Mouse (Mus musculus) ES-E14 (cell line): ENCODE data around the gene Azgp1. TPM values are rescaled to one million over a fixed set of nuclear protein-coding genes. Genes with fewer than 3 reads are reported as not detected.

ENCODE experiments used
- DNase-seq: peaks from one replicate; pipeline ENCODE4 v3.0.0-alpha.2; 2013; ENCODE audit warnings: low read depth, low spot score
- H3K27ac ChIP-seq: 2 replicates; pipeline ENCODE4 v1.5.1; 2012; ENCODE audit warnings: low read depth, mild to moderate bottlenecking, low read length, moderate library complexity, mixed read lengths; ENCODE audit not compliant: poor library complexity, insufficient read depth, severe bottlenecking
- H3K36me3 ChIP-seq: 2 replicates; pipeline ENCODE4 v1.6.1; 2012; ENCODE audit warnings: mild to moderate bottlenecking, low read length, moderate library complexity, mixed read lengths; ENCODE audit not compliant: control insufficient read depth, poor library complexity, insufficient read depth, severe bottlenecking
- H3K4me1 ChIP-seq, 2 experiments: fragments of 150-350 bp in 1 of 2; sonication (generic) in 1 of 2; 2 replicates each; pipeline ENCODE4 v1.6.1; 2012; ENCODE audit warnings: low read length in 2 of 2, mild to moderate bottlenecking in 1 of 2, mixed read lengths in 1 of 2; ENCODE audit not compliant: control insufficient read depth in 2 of 2, insufficient read depth in 2 of 2, poor library complexity in 1 of 2
- H3K4me3 ChIP-seq, 2 experiments: fragments of 150-350 bp in 1 of 2; sonication (generic) in 1 of 2; 2 replicates each; pipeline ENCODE4 v1.5.1; 2012; ENCODE audit warnings: low read length in 2 of 2, low read depth in 1 of 2, mild to moderate bottlenecking in 1 of 2, mixed read lengths in 1 of 2; ENCODE audit not compliant: insufficient read depth in 1 of 2, poor library complexity in 1 of 2, severe bottlenecking in 1 of 2
- H3K9ac ChIP-seq: 2 replicates; pipeline ENCODE4 v1.6.1; 2012; ENCODE audit warnings: low read depth, mild to moderate bottlenecking, low read length, mixed read lengths; ENCODE audit not compliant: poor library complexity, insufficient read depth, severe bottlenecking
- H3K9me3 ChIP-seq: fragments of 150-350 bp; sonication (generic); 2 replicates; pipeline ENCODE4 v1.6.1; 2012; ENCODE audit warnings: low read depth, mild to moderate bottlenecking, low read length; ENCODE audit not compliant: control insufficient read depth, insufficient read depth
- CHD2 ChIP-seq: IDR thresholded peaks from 2 replicates; pipeline ENCODE4 v1.6.1; 2014; ENCODE audit warnings: mild to moderate bottlenecking, low read depth, low read length, inconsistent platforms
- HCFC1 ChIP-seq: IDR thresholded peaks from 2 replicates; pipeline ENCODE4 v1.6.1; 2012; ENCODE audit warnings: low read length, inconsistent platforms, borderline replicate concordance; ENCODE audit not compliant: insufficient read depth
- MAFK ChIP-seq: IDR thresholded peaks from 2 replicates; pipeline ENCODE4 v1.6.1; 2014; ENCODE audit warnings: mild to moderate bottlenecking, low read depth, low read length, inconsistent platforms; ENCODE audit not compliant: insufficient read depth
- ZC3H11A ChIP-seq: IDR thresholded peaks from 2 replicates; pipeline ENCODE4 v1.6.1; 2012; ENCODE audit warnings: low read depth, mild to moderate bottlenecking, inconsistent platforms, low read length, borderline replicate concordance
- ZNF384 ChIP-seq: IDR thresholded peaks from 2 replicates; pipeline ENCODE4 v1.6.1; 2012; ENCODE audit warnings: low read depth, low read length, inconsistent platforms
- in situ Hi-C, 2 experiments: fragments of 600-800 bp; cut with MboI; formaldehyde crosslinking; loops; one replicate each; pipeline ENCODE4 v1.15.1; 2025; ENCODE audit warnings: low sequenced_read_pairs in 2 of 2, inconsistent platforms in 1 of 2; ENCODE audit not compliant: unreplicated experiment in 2 of 2
- total RNA-seq: library from RNA; depleted of rRNA; stranded (reverse); fragments of 300-350 nt; gene quantifications from 2 replicates; pipeline ENCODE4 v1.2.3, GENCODE M21; 2012

Azgp1 gene
- total RNA-seq, 1 experiment, result not detected

DNA sequence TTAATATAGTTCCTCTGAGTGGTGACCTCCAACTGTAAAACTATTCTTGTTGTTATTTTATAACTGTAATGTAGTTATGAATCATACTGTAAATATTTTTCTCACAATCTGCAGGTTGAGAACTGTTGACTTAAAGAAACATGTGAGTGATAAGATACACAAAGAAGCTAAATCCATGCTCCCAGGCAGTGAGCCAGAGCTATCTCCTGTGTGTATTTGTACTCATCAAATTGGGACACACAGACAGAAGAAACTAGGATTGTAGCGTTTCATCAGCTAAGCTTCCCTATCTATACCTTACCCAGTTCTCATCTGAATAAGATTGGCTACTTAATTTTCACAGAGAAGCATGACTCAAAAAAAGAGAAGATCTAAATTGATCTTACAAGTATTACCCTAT is 38.2 kb upstream of the Azgp1 start:
- in situ Hi-C loops, result no loop called here

DNA sequence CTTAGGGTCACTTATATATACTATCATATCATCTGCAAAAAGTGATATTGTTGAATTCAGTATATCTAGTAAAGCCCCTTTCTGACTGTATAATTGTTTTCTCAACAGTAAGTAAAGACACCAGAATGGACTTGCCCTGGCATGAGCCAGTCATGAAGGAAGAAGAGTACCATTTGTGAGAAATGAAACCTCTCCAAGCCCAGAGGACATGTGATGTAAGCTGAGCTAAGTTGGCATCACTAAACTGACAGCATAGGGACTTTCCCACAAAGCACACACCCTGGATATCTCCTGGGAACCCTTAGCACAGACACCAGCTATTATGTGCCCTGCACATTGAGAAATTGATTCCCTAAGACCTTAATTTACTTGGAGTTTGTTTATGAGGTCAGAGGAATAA is 34.0 kb upstream of the Azgp1 start:
- no peaks in the 10 kb centered on the region; a peak in 1 of 4 replicates for H3K4me1 ChIP-seq
- no peak overlapping the region for H3K9ac ChIP-seq
- no peak overlapping the region for H3K4me3 ChIP-seq
- no peak for DNase-seq
- in situ Hi-C loops, result no loop called here
- TF ChIP-seq HCFC1 (no peak), ZNF384 (no peak), CHD2 (no peak), ZC3H11A (no peak), MAFK (no peak)
- no peak overlapping the region for H3K27ac ChIP-seq
- H3K9me3 ChIP-seq, result no peaks in the 10 kb centered on the region
- H3K36me3 ChIP-seq, result no peaks in the 10 kb centered on the region

More for the DNA sequence above, 38.2 kb upstream of the Azgp1 start:
- no peaks in the 10 kb centered on the region for H3K4me1 ChIP-seq
- no peak overlapping the region for H3K4me3 ChIP-seq
- DNase-seq, result no peak
- H3K36me3 ChIP-seq, result no peaks in the 10 kb centered on the region; the same call in 1 of the 2 replicates
- H3K9ac ChIP-seq, result no peak overlapping the region
- TF ChIP-seq MAFK (no peak), ZNF384 (no peak), ZC3H11A (no peak), CHD2 (no peak), HCFC1 (no peak)
- no peak overlapping the region for H3K27ac ChIP-seq
- no peaks in the 10 kb centered on the region for H3K9me3 ChIP-seq

DNA sequence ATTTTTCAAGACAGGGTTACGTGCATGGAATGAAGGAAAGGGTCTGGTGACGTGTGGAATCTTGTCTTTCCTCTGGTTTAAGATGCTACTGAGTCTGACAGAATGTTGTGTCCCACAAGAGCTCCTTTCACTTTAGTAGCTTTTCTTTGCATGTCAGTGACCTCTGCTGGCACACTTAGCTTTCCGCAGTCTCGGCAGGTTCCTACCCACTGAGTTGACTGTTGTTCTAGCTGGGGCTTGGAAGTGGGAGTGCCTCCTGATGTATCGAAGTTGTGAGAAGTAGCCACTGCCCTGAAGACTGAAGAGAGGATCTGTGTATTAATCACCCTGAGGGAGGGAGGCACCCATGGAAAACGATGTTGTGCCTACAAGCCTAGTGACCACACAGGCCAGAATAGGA is 30.1 kb upstream of the Azgp1 start:
- H3K36me3 ChIP-seq, result no peaks in the 10 kb centered on the region
- peak; percentile 44; the same call in 1 of the 2 replicates for TF ChIP-seq ZC3H11A
- TF ChIP-seq MAFK, result no peak
- in situ Hi-C loops, result loop anchor here in 1 of 2 experiments (10.0 kb wide), 1 partner anchor 56 kb away; no protein-coding TSS in a partner anchor
- no peak overlapping the region for H3K4me3 ChIP-seq
- no peaks in the 10 kb centered on the region; a peak in 1 of 4 replicates for H3K4me1 ChIP-seq
- H3K9ac ChIP-seq, result no peak overlapping the region
- no peak for DNase-seq
- H3K9me3 ChIP-seq, result no peaks in the 10 kb centered on the region
- H3K27ac ChIP-seq, result no peak overlapping the region

DNA sequence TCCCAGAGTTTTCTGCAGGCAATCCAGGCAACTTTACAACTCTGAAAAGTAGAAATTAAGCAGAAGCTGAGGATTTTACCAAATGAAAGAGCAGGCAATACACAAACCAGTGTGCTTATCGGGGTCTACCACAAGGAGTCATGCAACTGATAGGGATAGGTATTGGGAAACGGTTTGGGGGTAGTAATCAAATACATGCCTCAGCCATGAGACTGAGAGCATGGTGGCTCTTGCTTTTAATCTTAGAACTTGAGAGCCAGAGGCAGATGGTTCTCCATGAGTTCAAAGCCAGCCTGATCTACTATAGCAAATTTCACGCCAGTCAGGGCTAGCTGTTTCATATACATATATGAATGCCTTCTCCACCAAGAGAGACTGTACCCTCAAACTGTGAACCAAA is 24.9 kb upstream of the Azgp1 start:
- Histone ChIP-seq H3K4me1 (no peaks in the 10 kb centered on the region; a peak in 1 of 4 replicates), H3K4me3 (no peak overlapping the region), H3K9ac (no peak overlapping the region), H3K9me3 (no peaks in the 10 kb centered on the region), H3K27ac (no peak overlapping the region), H3K36me3 (no peaks in the 10 kb centered on the region)
- in situ Hi-C loops, result loop anchor here in 1 of 2 experiments (10.0 kb wide), 1 partner anchor 62 kb away; no protein-coding TSS in a partner anchor
- TF ChIP-seq HCFC1 (no peak), CHD2 (no peak), ZNF384 (no peak), ZC3H11A (no peak), MAFK (no peak)
- DNase-seq, result no peak

DNA sequence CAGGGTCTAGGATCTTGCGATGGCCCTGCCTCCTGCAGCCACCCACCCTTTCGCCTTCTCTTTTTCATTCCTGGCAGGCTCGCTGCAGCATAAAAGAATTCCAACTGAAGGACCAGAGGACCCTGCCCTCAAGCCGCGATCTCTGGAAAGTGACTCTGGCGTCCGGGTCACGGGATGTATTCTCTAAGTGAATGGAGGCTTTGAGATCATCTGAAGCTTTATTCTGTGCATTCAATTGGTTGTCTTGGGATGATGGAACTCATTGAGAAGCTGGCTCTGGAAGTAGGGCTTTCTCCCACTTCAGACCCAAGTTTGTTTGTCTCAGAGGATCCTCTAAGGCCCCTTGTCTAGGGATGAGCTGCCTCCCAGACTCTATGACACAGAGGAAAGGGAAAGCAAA is 18.4 kb upstream of the Azgp1 start, which contains the start of gene Gjc3:
Gene Gjc3 (minus strand): TSS at position 154 of the 400 bp plus-strand sequence.
- Histone ChIP-seq H3K9me3 (no peaks in the 10 kb centered on the region), H3K4me1 (no peaks in the 10 kb centered on the region), H3K4me3 (no peak within 1 kb of the TSS), H3K36me3 (no peaks in the 10 kb centered on the region), H3K9ac (no peak within 1 kb of the TSS), H3K27ac (no peak within 1 kb of the TSS)
- in situ Hi-C loops, result no loop called here
- DNase-seq, result no peak
- no peak for TF ChIP-seq CHD2
- no peak for TF ChIP-seq MAFK
- no peak for TF ChIP-seq HCFC1
- no peak for TF ChIP-seq ZC3H11A
- no peak for TF ChIP-seq ZNF384
